22 mouse cellular contexts compared by ENCODE assay signal in the genomic region with DNA sequence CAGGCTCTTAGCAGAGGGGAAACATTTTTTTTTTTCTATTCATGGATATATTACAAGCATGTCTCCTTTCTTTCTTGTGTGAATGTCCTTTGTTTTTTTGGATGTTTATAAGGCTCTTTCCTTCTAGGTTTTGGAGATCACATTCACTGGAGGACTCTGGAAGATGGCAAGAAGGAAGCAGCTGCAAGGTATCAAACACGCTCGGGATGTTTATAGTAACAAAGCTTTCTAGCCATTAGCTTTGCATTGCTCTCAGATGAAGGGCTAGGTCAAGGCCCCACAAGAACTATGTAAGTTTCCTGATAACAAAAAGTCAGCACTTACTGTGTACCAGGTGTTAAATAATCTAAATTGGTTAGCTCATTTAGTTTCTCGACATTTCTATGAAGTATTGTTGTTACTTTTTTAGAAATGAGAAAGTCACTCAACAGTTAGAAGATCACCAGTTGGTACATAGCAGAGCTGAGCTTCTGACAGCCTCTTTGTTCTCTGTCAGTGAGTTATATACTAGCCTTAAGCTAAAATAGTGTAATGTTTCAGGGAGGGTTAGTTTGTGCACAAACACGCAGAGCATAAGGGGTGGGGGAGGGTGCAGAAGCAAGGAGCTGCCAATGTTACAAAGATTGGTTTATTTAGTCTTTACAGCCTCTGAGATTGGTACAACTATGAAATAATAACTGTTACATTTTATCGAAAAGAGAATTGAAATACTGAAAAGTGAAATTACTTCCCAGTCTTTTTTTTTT. TPM values are rescaled to one million over a fixed set of nuclear protein-coding genes. Genes with fewer than 3 reads are reported as not detected.
DNase-seq lines count a peak whose midpoint lies in the region; ATAC-seq and TF ChIP-seq lines count a peak whose summit lies in the region.
"Had no signal": no experiment of that assay in that cellular context is flagged by ENCODE, and none has a peak within 500 bp of the region (broad histone marks: within the 10 kb centered on the region; RNA-seq: fewer than 3 reads in every experiment).

No protein-coding gene starts in this region.

- 53% methylated on average over 5 of the region's 5 CpGs for WGBS in intestine, embryonic 14.5 days
- WGBS in intestine, postnatal 0 days, result 63% methylated on average over 5 of the region's 5 CpGs
- WGBS in lung, embryonic 15.5 days, result 34% methylated on average over 5 of the region's 5 CpGs
- WGBS in intestine, embryonic 16.5 days, result 54% methylated on average over 5 of the region's 5 CpGs

- in situ Hi-C loops in CH12.LX (cut with MboI; ENCODE audit: low pct_ligation_motif_present, low pct_unique_long_range_greater_than_20kb, low sequenced_read_pairs), result no loop called here

- H3K4me3 ChIP-seq in intestine, embryonic 14.5 days (ENCODE audit: low read depth, low read length), result no peak overlapping the region
- no peak overlapping the region for H3K4me3 ChIP-seq in intestine, postnatal 0 days (ENCODE audit: low read depth, low read length)
- H3K4me3 ChIP-seq in lung, embryonic 15.5 days, result no peak overlapping the region
- no peak overlapping the region for H3K4me3 ChIP-seq in CH12.LX (replicated peaks in 1 of 3; ENCODE audit: low read depth in 2 of 3, low read length in 2 of 3, poor library complexity in 1 of 3)
- no peak overlapping the region for H3K4me3 ChIP-seq in intestine, embryonic 16.5 days (ENCODE audit: low read length)
- H3K4me3 ChIP-seq: embryonic facial prominence, embryonic 12.5 days; forebrain, embryonic 12.5 days; heart, adult 2 months; hindbrain, embryonic 10.5 days had no signal

- dilution Hi-C loops in CH12.LX (cut with MboI; ENCODE audit: extremely low pct_ligation_motif_present, extremely low pct_unique_long_range_greater_than_20kb, low sequenced_read_pairs), result no loop called here

- H3K36me3 ChIP-seq in intestine, embryonic 14.5 days (ENCODE audit: control insufficient read depth, insufficient read depth, low read length), result peaks cover 12% of the 10 kb centered on the region; the same call in 1 of the 2 replicates
- no peaks in the 10 kb centered on the region; the same call in 1 of the 2 replicates for H3K36me3 ChIP-seq in intestine, postnatal 0 days (ENCODE audit: control insufficient read depth, insufficient read depth)
- 0 out of 2 replicates have a peak, but pooled peaks cover 5% of the 10 kb centered on the region for H3K36me3 ChIP-seq in lung, embryonic 15.5 days
- H3K36me3 ChIP-seq in CH12.LX (replicated peaks in 1 of 2; ENCODE audit: control insufficient read depth in 1 of 2, insufficient read depth in 1 of 2, low read length in 1 of 2), result peaks cover 0 to 17% of the 10 kb centered on the region in 2 experiments
- no peaks in the 10 kb centered on the region for H3K36me3 ChIP-seq in intestine, embryonic 16.5 days (ENCODE audit: control insufficient read depth, insufficient read depth, low read length)
- H3K36me3 ChIP-seq: embryonic facial prominence, embryonic 12.5 days had no signal

- peaks cover 31% of the 10 kb centered on the region for H3K79me2 ChIP-seq in CH12.LX (replicated peaks; ENCODE audit: control insufficient read depth, extremely low read depth, insufficient read depth, poor library complexity, severe bottlenecking)

- no peaks in the 10 kb centered on the region for H3K27me3 ChIP-seq in intestine, embryonic 14.5 days (replicated peaks; ENCODE audit: control insufficient read depth, insufficient read depth, low read length)
- no peaks in the 10 kb centered on the region for H3K27me3 ChIP-seq in intestine, postnatal 0 days (replicated peaks; ENCODE audit: control insufficient read depth, insufficient read depth, low read length)
- no peaks in the 10 kb centered on the region for H3K27me3 ChIP-seq in lung, embryonic 15.5 days
- no peaks in the 10 kb centered on the region for H3K27me3 ChIP-seq in CH12.LX (replicated peaks)
- no peaks in the 10 kb centered on the region for H3K27me3 ChIP-seq in intestine, embryonic 16.5 days (replicated peaks; ENCODE audit: control insufficient read depth, insufficient read depth, low read length)
- H3K27me3 ChIP-seq: embryonic facial prominence, embryonic 12.5 days; forebrain, embryonic 12.5 days had no signal

- no peak for TF ChIP-seq EP300 in CH12.LX (IDR thresholded peaks at IDR 0.05; ENCODE audit: low read length)

- peaks cover 13% of the 10 kb centered on the region for H3K4me1 ChIP-seq in intestine, embryonic 14.5 days (replicated peaks; ENCODE audit: control insufficient read depth, insufficient read depth, low read length)
- 0 out of 2 replicates have a peak, but pooled peaks cover 5% of the 10 kb centered on the region for H3K4me1 ChIP-seq in intestine, postnatal 0 days (replicated peaks; ENCODE audit: control insufficient read depth, insufficient read depth, low read length)
- H3K4me1 ChIP-seq in lung, embryonic 15.5 days, result peaks cover 37% of the 10 kb centered on the region
- peaks cover 0 to 14% of the 10 kb centered on the region in 2 experiments; a peak in 2 of 4 replicates for H3K4me1 ChIP-seq in CH12.LX (ENCODE audit: control insufficient read depth in 1 of 2, insufficient read depth in 2 of 2)
- H3K4me1 ChIP-seq in intestine, embryonic 16.5 days (ENCODE audit: control insufficient read depth, insufficient read depth, low read length), result peaks cover 9% of the 10 kb centered on the region

- no peak for TF ChIP-seq POLR2A in CH12.LX (IDR thresholded peaks at IDR 0.05; ENCODE audit: low read depth, low read length)

- no peak for DNase-seq in intestine, embryonic 14.5 days (ENCODE audit: low spot score)
- no peak for DNase-seq in lung, adult 18-20 months
- no peak for DNase-seq in CH12.LX (ENCODE audit: extremely low read depth)
- DNase-seq in cerebellum, adult 8-10 months, result no peak
- DNase-seq: adrenal gland, adult 2 months; adrenal gland, postnatal 25 days; cerebellum, adult 18-20 months; cerebellum, postnatal 10 days; embryo, embryonic 11 days; gastrocnemius, postnatal 10 days; heart, adult 2 months had no signal

- no peak overlapping the region for H3K4me2 ChIP-seq in intestine, embryonic 14.5 days (ENCODE audit: low read length)
- no peak overlapping the region for H3K4me2 ChIP-seq in intestine, postnatal 0 days (replicated peaks; ENCODE audit: low read depth)
- peak overlapping the region; percentile 6; the same call in 1 of the 2 replicates for H3K4me2 ChIP-seq in lung, embryonic 15.5 days
- no peak overlapping the region for H3K4me2 ChIP-seq in CH12.LX (ENCODE audit: insufficient read depth, low read depth, poor library complexity, severe bottlenecking)
- H3K4me2 ChIP-seq in intestine, embryonic 16.5 days (ENCODE audit: low read depth, low read length), result no peak overlapping the region
- H3K4me2 ChIP-seq: embryonic facial prominence, embryonic 12.5 days; heart, embryonic 11.5 days had no signal

- H3K9me3 ChIP-seq in intestine, embryonic 14.5 days (ENCODE audit: control insufficient read depth, low read length), result no peaks in the 10 kb centered on the region
- H3K9me3 ChIP-seq in intestine, postnatal 0 days (ENCODE audit: control insufficient read depth), result no peaks in the 10 kb centered on the region
- no peaks in the 10 kb centered on the region for H3K9me3 ChIP-seq in lung, embryonic 15.5 days
- no peaks in the 10 kb centered on the region for H3K9me3 ChIP-seq in CH12.LX (replicated peaks; ENCODE audit: low read length)
- H3K9me3 ChIP-seq in intestine, embryonic 16.5 days (ENCODE audit: control insufficient read depth, low read length), result no peaks in the 10 kb centered on the region
- H3K9me3 ChIP-seq: embryonic facial prominence, embryonic 12.5 days; forebrain, embryonic 12.5 days; hindbrain, embryonic 10.5 days had no signal

- no peak overlapping the region for H3K9ac ChIP-seq in intestine, embryonic 14.5 days (ENCODE audit: low read length)
- H3K9ac ChIP-seq in intestine, postnatal 0 days (ENCODE audit: low read depth, low read length), result no peak overlapping the region
- H3K9ac ChIP-seq in lung, embryonic 15.5 days, result no peak overlapping the region
- no peak overlapping the region for H3K9ac ChIP-seq in CH12.LX (ENCODE audit: insufficient read depth, low read depth)
- H3K9ac ChIP-seq in intestine, embryonic 16.5 days (ENCODE audit: low read depth, low read length), result no peak overlapping the region
- H3K9ac ChIP-seq: embryonic facial prominence, embryonic 12.5 days; forebrain, embryonic 12.5 days; hindbrain, embryonic 14.5 days had no signal

- no peak for TF ChIP-seq RAD21 in CH12.LX (IDR thresholded peaks at IDR 0.05; ENCODE audit: low read depth, low read length)

- no peak for ATAC-seq in intestine, embryonic 14.5 days (replicated peaks; ENCODE audit: low FRiP score, low TSS enrichment, low read depth)
- ATAC-seq in intestine, postnatal 0 days, result no peak
- peak; percentile 71; the same call in 1 of the 2 replicates for ATAC-seq in lung, embryonic 15.5 days (ENCODE audit: borderline replicate concordance, extremely low read depth, low FRiP score, low TSS enrichment)
- ATAC-seq in intestine, embryonic 16.5 days, result no peak
- ATAC-seq: forebrain, embryonic 16.5 days had no signal

- TF ChIP-seq CTCF in intestine, postnatal 0 days (IDR thresholded peaks at IDR 0.05; ENCODE audit: low read depth), result no peak
- no peak for TF ChIP-seq CTCF in CH12.LX (conservative IDR thresholded peaks at IDR 0.05 in 1 of 2, IDR thresholded peaks at IDR 0.05 in 1 of 2; ENCODE audit: low read depth in 2 of 2, low read length in 2 of 2)

- peak overlapping the region; percentile 54 for H3K27ac ChIP-seq in intestine, embryonic 14.5 days (ENCODE audit: low read depth)
- H3K27ac ChIP-seq in intestine, postnatal 0 days (ENCODE audit: low read depth, low read length), result no peak overlapping the region
- peak overlapping the region; percentile 95 for H3K27ac ChIP-seq in lung, embryonic 15.5 days
- H3K27ac ChIP-seq in CH12.LX (ENCODE audit: insufficient read depth, low read depth), result no peak overlapping the region
- H3K27ac ChIP-seq in intestine, embryonic 16.5 days (ENCODE audit: low read length), result 0 out of 2 replicates have a peak overlapping the region, but pooled peaks have one; percentile 2
- H3K27ac ChIP-seq: embryonic facial prominence, embryonic 12.5 days; forebrain, embryonic 12.5 days; heart, adult 2 months; hindbrain, embryonic 10.5 days; hindbrain, embryonic 14.5 days had no signal

RNA-seq across cellular contexts. Expression of gene Kti12, which starts 1.6 kb away (rescaled TPM):
- 58.5 and 60.5 TPM in 2 replicates for polyA plus RNA-seq in intestine, embryonic 14.5 days (2014; fragmentation: Nextera tagmentation; extraction: Ambion mirVana)
- polyA plus RNA-seq in intestine, postnatal 0 days (2015; fragmentation: Nextera tagmentation; extraction: Ambion mirVana), result 20.4 and 22.7 TPM in 2 replicates
- polyA plus RNA-seq in lung, embryonic 15.5 days (2015; fragmentation: Nextera tagmentation; extraction: Ambion mirVana), result 55.1 and 58.6 TPM in 2 replicates
- total RNA-seq in CH12.LX (2012; rRNA removed) (36.1 and 48.4 TPM in 2 replicates), CH12.LX (2014; rRNA removed) (51.4 and 66.0 TPM in 2 replicates)
- polyA plus RNA-seq in CH12.LX (2012; ENCODE audit: insufficient read length, low read depth), result 73.8 and 81.3 TPM in 2 replicates
- 52.4 and 53.2 TPM in 2 replicates for polyA plus RNA-seq in intestine, embryonic 16.5 days (2015; fragmentation: Nextera tagmentation; extraction: Ambion mirVana)

RNA-seq across cellular contexts. Expression of gene A730015C16Rik, which starts 2.4 kb away (rescaled TPM):
- 1.4 and 1.6 TPM in 2 replicates for polyA plus RNA-seq in intestine, embryonic 14.5 days (2014; fragmentation: Nextera tagmentation; extraction: Ambion mirVana)
- polyA plus RNA-seq in intestine, postnatal 0 days (2015; fragmentation: Nextera tagmentation; extraction: Ambion mirVana), result 0.42 and 0.48 TPM in 2 replicates
- 1.7 and 2.3 TPM in 2 replicates for polyA plus RNA-seq in lung, embryonic 15.5 days (2015; fragmentation: Nextera tagmentation; extraction: Ambion mirVana)
- total RNA-seq in CH12.LX (2012; rRNA removed) (7.0 and 11.2 TPM in 2 replicates), CH12.LX (2014; rRNA removed) (not detected in 2 replicates)
- polyA plus RNA-seq in CH12.LX (2012; ENCODE audit: insufficient read length, low read depth), result 0.26 and 0.48 TPM in 2 replicates
- 0.83 and 1.1 TPM in 2 replicates for polyA plus RNA-seq in intestine, embryonic 16.5 days (2015; fragmentation: Nextera tagmentation; extraction: Ambion mirVana)
- total RNA-seq: adrenal gland, adult 2 months; adrenal gland, postnatal 25 days; gastrocnemius, postnatal 10 days; heart, adult 2 months; heart, postnatal 25 days had no signal
- polyA plus RNA-seq: adrenal gland, adult 2 months; heart, adult 2 months had no signal

RNA-seq across cellular contexts. Expression of gene Txndc12, which starts 11.6 kb away (rescaled TPM):
- polyA plus RNA-seq in intestine, embryonic 14.5 days (2014; fragmentation: Nextera tagmentation; extraction: Ambion mirVana), result 108 and 117 TPM in 2 replicates
- polyA plus RNA-seq in intestine, postnatal 0 days (2015; fragmentation: Nextera tagmentation; extraction: Ambion mirVana), result 52.3 and 52.7 TPM in 2 replicates
- 125 and 132 TPM in 2 replicates for polyA plus RNA-seq in lung, embryonic 15.5 days (2015; fragmentation: Nextera tagmentation; extraction: Ambion mirVana)
- total RNA-seq in CH12.LX (2012; rRNA removed) (35.9 and 45.5 TPM in 2 replicates), CH12.LX (2014; rRNA removed) (61.4 and 62.3 TPM in 2 replicates)
- polyA plus RNA-seq in CH12.LX (2012; ENCODE audit: insufficient read length, low read depth), result 44.1 and 52.7 TPM in 2 replicates
- polyA plus RNA-seq in intestine, embryonic 16.5 days (2015; fragmentation: Nextera tagmentation; extraction: Ambion mirVana), result 81.9 and 91.0 TPM in 2 replicates

RNA-seq across cellular contexts. Expression of gene Btf3l4, which starts 12.6 kb away (rescaled TPM):
- 169 and 171 TPM in 2 replicates for polyA plus RNA-seq in intestine, embryonic 14.5 days (2014; fragmentation: Nextera tagmentation; extraction: Ambion mirVana)
- 94.8 and 101 TPM in 2 replicates for polyA plus RNA-seq in intestine, postnatal 0 days (2015; fragmentation: Nextera tagmentation; extraction: Ambion mirVana)
- polyA plus RNA-seq in lung, embryonic 15.5 days (2015; fragmentation: Nextera tagmentation; extraction: Ambion mirVana), result 142 and 154 TPM in 2 replicates
- total RNA-seq in CH12.LX (2012; rRNA removed) (32.1 and 33.3 TPM in 2 replicates), CH12.LX (2014; rRNA removed) (52.7 and 70.5 TPM in 2 replicates)
- polyA plus RNA-seq in CH12.LX (2012; ENCODE audit: insufficient read length, low read depth), result 67.6 and 74.5 TPM in 2 replicates
- polyA plus RNA-seq in intestine, embryonic 16.5 days (2015; fragmentation: Nextera tagmentation; extraction: Ambion mirVana), result 113 and 115 TPM in 2 replicates

RNA-seq across cellular contexts. Expression of gene Rab3b, which starts 32.9 kb away (rescaled TPM):
- 14.5 and 16.9 TPM in 2 replicates for polyA plus RNA-seq in intestine, embryonic 14.5 days (2014; fragmentation: Nextera tagmentation; extraction: Ambion mirVana)
- 12.0 and 12.7 TPM in 2 replicates for polyA plus RNA-seq in intestine, postnatal 0 days (2015; fragmentation: Nextera tagmentation; extraction: Ambion mirVana)
- polyA plus RNA-seq in lung, embryonic 15.5 days (2015; fragmentation: Nextera tagmentation; extraction: Ambion mirVana), result 7.0 and 7.6 TPM in 2 replicates
- total RNA-seq in CH12.LX (2012; rRNA removed) (0.55 and 0.85 TPM in 2 replicates), CH12.LX (2014; rRNA removed) (0.15 and 0.56 TPM in 2 replicates)
- 0.76 and 0.94 TPM in 2 replicates for polyA plus RNA-seq in CH12.LX (2012; ENCODE audit: insufficient read length, low read depth)
- 8.6 and 9.8 TPM in 2 replicates for polyA plus RNA-seq in intestine, embryonic 16.5 days (2015; fragmentation: Nextera tagmentation; extraction: Ambion mirVana)
- total RNA-seq: common myeloid progenitor, adult 5-6 weeks had no signal

Comparison
In these comparisons a context has a peak if more than half of its experiments do, and no peak if none do; other contexts are left out.
1. H3K27ac ChIP-seq: peak in intestine, embryonic 14.5 days (single experiment), lung, embryonic 15.5 days (single experiment) and intestine, embryonic 16.5 days (single experiment); none in intestine, postnatal 0 days (single experiment) and CH12.LX (single experiment).